Mouse (Mus musculus): ENCODE measurements around the gene Acsm1.
"Not testable (repeated sequence)": the region's sequence is repeated elsewhere in the genome, so short reads cannot be mapped to it uniquely, and the experiment has no call there.

Acsm1 gene

GRCm38 (mm10) chr7:119606664-119607076 is at the start of gene Acsm1:
Gene Acsm1 (plus strand): TSS chr7:119607026.
- no peak for DNase-seq (ENCODE audit: low spot score)

- DNase-seq (ENCODE audit: low spot score) = no peak
Observed at GRCm38 (mm10) chr7:119559789-119560451, 46.9 kb upstream of the Acsm1 start.

DNA sequence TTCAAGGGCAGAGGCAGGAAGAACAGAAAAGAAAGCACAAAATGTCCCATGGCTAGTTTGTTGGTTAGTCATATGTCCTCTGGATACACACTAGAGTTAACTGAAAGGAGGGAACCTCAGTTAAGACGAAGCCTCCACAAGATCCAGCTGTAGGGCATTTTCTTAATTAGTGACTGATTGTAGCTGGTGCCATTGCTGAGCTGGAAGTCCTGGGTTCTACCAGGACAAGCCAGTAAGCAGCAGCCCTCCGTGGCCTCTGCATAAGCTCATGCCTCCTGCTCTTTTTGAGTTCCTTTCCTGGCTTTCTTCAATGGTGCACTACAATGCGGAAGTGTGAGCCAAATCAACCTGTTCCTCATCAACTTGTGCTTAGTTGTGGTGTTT is 46.4 kb upstream of the Acsm1 start:
- no peak for DNase-seq (ENCODE audit: low spot score)

DNA sequence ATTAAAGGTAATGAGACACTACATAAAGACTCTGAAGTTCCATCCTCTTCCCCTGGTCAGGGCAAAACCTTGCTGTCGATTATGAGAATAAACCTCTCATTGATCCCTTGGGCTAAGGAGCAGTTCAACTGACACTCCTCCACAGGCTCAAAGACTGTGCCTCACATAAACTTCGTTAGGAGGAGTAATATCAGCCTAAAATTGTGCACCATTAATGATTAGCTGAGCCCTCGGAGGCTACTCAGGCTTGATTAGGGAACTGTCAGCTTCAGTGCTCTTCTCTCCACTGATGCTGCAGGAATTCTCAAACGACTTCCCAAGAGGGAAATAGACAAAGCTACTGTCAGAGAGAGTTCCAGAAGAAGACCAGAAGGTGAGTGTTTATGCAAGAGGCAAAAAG is 45.4 kb upstream of the Acsm1 start:
- no peak for DNase-seq (ENCODE audit: low spot score)

GRCm38 (mm10) chr7:119562476-119562875 is 44.4 kb upstream of the Acsm1 start:
- not testable (repeated sequence) for DNase-seq (ENCODE audit: low spot score)

DNA sequence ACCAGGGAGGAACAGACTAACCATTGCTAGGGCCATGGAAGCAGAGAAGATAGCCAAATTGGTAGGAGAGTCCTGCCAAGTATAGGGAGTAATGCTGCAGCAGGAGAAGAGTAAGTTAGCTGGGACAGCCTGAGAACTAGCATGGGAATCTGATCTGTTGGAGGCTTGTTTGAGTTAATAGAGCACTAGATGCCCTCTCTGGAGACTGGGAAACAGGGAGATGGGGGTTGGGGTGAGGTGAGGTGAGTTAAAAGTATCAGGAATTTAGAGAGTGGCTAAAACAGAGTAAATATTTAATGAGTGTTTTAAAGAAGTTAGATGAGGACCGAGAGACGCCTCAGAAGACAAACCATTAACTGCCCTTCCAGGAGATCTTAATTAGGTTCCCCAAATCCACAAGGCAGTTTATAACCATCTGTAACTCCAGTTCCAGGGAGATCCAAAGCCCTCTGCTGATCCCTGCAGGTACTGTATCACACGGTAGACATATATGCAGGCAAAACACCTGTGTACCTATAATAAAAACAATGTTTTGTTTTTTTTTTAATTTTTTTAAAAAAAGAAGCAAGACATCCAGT is 12.2 kb upstream of the Acsm1 start:
- DNase-seq (ENCODE audit: low spot score) = no peak

DNA sequence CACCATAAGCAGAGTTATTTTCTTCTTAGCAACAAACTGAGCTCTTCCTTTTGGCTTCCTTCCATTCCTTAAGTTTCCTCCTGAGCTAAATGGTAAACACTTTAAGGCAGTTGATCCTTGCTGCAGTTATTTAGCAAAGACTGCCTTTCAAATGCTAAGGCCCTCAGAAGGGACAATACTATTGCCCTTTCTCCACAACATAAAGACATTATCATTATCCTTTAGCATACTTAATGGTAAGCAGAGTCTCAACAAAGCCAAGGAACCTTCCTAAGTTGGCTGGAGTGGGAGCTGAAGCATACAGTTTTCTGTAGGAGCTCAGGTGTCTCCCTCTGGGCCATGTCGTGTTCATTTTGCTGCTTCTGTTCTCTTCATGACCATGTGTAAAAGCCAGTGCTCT is 11.5 kb upstream of the Acsm1 start:
- no peak for DNase-seq (ENCODE audit: low spot score)

DNA sequence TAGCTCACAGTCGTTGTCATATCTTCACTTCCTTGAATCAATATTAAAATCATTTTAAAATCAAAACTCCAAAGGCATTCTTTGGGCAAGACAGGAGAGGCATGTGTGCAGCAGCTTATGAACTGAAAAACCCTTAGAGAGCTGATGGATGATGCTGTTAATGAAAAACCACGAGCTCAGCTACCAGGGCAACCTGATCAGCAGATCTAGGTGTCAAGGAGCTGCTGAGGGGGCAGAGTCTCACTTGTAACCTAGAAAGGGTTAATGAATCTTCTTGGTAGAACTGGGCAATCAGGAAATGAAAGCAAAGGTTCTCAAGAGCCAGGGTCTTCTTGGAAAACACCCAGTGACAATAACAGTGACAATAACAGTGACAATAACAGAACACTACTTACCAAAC is 10.3 kb upstream of the Acsm1 start:
- no peak for DNase-seq (ENCODE audit: low spot score)

GRCm38 (mm10) chr7:119601195-119601953 is 5.5 kb upstream of the Acsm1 start:
- no peak for DNase-seq (ENCODE audit: low spot score)

DNA sequence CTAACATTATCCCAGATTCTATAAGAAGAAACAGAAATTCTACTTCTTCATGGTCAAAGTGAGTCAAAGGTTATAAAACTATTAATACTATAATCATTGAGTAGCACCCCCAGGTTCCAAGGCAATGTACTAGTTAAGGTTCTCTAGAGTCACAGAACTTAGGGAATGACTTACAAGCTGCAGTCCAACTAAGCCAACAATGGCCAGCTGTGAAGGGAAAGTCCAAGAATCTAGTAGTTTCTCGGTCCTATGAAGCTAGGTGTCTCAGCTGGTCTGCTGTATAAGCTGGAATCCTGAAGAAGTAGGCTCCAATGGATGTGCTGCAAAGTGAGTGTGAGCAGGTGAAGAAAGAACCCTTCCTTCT is 4.9 kb upstream of the Acsm1 start:
- no peak for DNase-seq (ENCODE audit: low spot score)

DNA sequence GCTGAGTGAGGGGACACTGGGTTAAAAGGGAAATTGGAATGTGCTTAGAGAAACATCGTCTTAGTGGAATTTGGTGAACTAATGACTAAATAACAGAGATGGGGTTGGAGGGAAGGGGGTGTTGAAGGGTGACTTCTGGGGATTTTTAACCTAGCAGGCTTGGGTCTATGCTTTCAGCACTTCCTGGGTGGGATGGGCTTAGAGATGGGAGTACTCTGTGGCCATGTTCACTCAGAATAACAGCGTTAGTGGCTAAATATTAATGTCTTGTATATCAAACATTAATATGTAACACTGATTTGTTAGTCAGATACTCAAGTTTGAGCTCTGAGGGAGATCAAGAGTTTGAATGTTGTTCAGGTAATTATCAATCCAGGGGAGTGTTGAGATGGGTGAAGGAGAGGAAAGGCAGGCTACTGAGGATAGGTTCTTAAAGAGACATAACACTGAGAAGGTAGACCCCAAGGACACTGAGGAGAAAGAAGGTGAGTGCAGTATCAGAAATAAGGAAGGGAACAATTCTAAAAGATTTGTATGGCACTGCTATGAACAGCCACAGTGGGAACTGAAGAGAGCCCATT is 1.8 kb upstream of the Acsm1 start:
- DNase-seq (ENCODE audit: low spot score) = no peak

GRCm38 (mm10) chr7:119605926-119606663 is 731 bp upstream of the Acsm1 start:
- no peak for DNase-seq (ENCODE audit: low spot score)

- DNase-seq (ENCODE audit: low spot score) = no peak
Observed at GRCm38 (mm10) chr7:119607796-119608515, 1.1 kb downstream of the Acsm1 start.

GRCm38 (mm10) chr7:119616531-119616930 is 9.7 kb downstream of the Acsm1 start:
- no peak for DNase-seq (ENCODE audit: low spot score)

GRCm38 (mm10) chr7:119617593-119617992 is 10.8 kb downstream of the Acsm1 start:
- DNase-seq (ENCODE audit: low spot score) = no peak

GRCm38 (mm10) chr7:119618209-119618935 is 11.5 kb downstream of the Acsm1 start:
- no peak for DNase-seq (ENCODE audit: low spot score)

GRCm38 (mm10) chr7:119620157-119620556 is 13.3 kb downstream of the Acsm1 start:
- DNase-seq (ENCODE audit: low spot score) = no peak

- DNase-seq (ENCODE audit: low spot score) = no peak
Observed at GRCm38 (mm10) chr7:119638773-119639172, 31.9 kb downstream of the Acsm1 start.

- DNase-seq (ENCODE audit: low spot score) = no peak
Observed at GRCm38 (mm10) chr7:119642307-119642706, 35.5 kb downstream of the Acsm1 start.

GRCm38 (mm10) chr7:119667893-119668292 is 61.1 kb downstream of the Acsm1 start:
- DNase-seq (ENCODE audit: low spot score) = no peak

- no peak for DNase-seq (ENCODE audit: low spot score)
Observed at GRCm38 (mm10) chr7:119670395-119670794, 63.6 kb downstream of the Acsm1 start.
